Mouse (Mus musculus) heart, adult 2 months (tissue): ENCODE data around the gene Ddx42.

Source experiments
- CTCF ChIP-seq: fragments of 200-600 bp; IDR thresholded peaks from 2 replicates; pipeline ENCODE4 v1.8.1; 2022; ENCODE audit warnings: antibody characterized with exemption, mild to moderate bottlenecking, moderate library complexity
- POLR2A ChIP-seq: fragments of 200-500 bp; IDR thresholded peaks from 2 replicates; pipeline ENCODE4 v1.6.1; 2011; ENCODE audit warnings: mild to moderate bottlenecking, low read depth, low read length, control low read depth; ENCODE audit not compliant: insufficient read depth

DNA sequence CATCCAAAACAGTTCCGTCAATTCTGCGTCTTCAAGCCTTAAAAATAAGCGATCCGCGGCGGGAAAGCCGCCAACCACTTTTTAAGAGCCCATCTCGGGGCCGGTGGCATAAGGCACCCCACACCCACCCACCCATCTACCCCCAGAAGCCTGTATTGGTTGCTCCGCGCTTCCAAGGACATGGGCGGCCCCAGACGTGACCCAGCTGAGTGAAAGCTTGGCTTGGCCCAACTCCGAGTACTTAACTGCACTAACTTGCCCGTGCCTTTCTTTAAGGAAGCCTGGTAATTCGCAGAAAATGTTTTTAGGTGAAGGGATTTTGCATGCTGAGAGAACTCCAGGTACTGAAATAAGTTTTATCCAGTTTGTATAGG is 56.6 kb downstream of the Ddx42 start:
- TF ChIP-seq CTCF (no peak), POLR2A (no peak)
